Mouse (Mus musculus) C2C12 (cell line): ENCODE results near the gene Slc16a13.

Experiments used
- CTCF ChIP-seq: IDR thresholded peaks from one replicate; pipeline ENCODE4 v1.5.1; 2011; ENCODE audit not compliant: control insufficient read depth, insufficient read depth, insufficient read length
- MAX ChIP-seq: IDR thresholded peaks from one replicate; pipeline ENCODE4 v1.6.1; 2011; ENCODE audit warnings: mild to moderate bottlenecking, control low read depth

DNA sequence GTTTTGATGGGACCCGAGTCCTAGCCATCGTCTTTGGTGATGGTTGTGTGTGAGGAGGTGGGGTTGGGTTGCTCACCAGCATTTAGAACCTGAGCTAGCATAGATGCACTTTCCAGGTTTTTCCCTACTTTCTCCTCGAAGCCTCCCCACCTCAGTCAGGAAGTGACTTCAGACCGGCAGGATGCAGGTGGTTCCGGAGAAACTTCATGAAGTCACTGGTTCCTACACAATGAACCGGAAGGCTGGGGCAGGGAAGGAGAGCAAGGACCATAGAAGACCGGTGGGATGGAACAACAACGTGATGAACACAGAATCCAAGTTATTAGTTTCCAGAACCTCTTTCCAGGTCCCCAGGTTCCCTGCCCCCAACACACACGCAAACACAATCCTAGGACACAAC, 2.9 kb upstream of the Slc16a13 start:
- no peak for TF ChIP-seq CTCF
- no peak for TF ChIP-seq MAX
